Mouse (Mus musculus) brain, embryonic 18.5 days (tissue): ENCODE results near the gene Slc12a8.

ENCODE experiments used
- DNase-seq: peaks from one replicate; pipeline ENCODE4 v3.0.0-alpha.2; 2012; ENCODE audit warnings: low read depth, low spot score

The Slc12a8 gene

GRCm38 (mm10) chr16:33610466-33610865, 93.3 kb downstream of the Slc12a8 start:
- DNase-seq: no peak

- DNase-seq: no peak
These were observed 94.2 kb downstream of the Slc12a8 start for GRCm38 (mm10) chr16:33611291-33611690.

GRCm38 (mm10) chr16:33612056-33612770, 95.1 kb downstream of the Slc12a8 start:
- DNase-seq: no peak

- DNase-seq: no peak
These were observed 98.9 kb downstream of the Slc12a8 start for GRCm38 (mm10) chr16:33615986-33616385.

- no peak for DNase-seq
These were observed 104.7 kb downstream of the Slc12a8 start for GRCm38 (mm10) chr16:33621836-33622235.

GRCm38 (mm10) chr16:33624586-33624985, 107.5 kb downstream of the Slc12a8 start:
- no peak for DNase-seq

GRCm38 (mm10) chr16:33629539-33629938, 112.4 kb downstream of the Slc12a8 start:
- DNase-seq: no peak

- no peak for DNase-seq
These were observed 118.9 kb downstream of the Slc12a8 start for GRCm38 (mm10) chr16:33635836-33636595.

GRCm38 (mm10) chr16:33641779-33642178, 124.7 kb downstream of the Slc12a8 start:
- DNase-seq: no peak

GRCm38 (mm10) chr16:33653116-33653515, 136.0 kb downstream of the Slc12a8 start:
- no peak for DNase-seq

- no peak for DNase-seq
These were observed 138.3 kb downstream of the Slc12a8 start for GRCm38 (mm10) chr16:33655443-33655842.

GRCm38 (mm10) chr16:33657191-33657590, 140.1 kb downstream of the Slc12a8 start:
- no peak for DNase-seq

GRCm38 (mm10) chr16:33658121-33658520, 141.0 kb downstream of the Slc12a8 start:
- DNase-seq: no peak

GRCm38 (mm10) chr16:33659521-33659920, 142.4 kb downstream of the Slc12a8 start:
- DNase-seq: no peak

GRCm38 (mm10) chr16:33660125-33660524, 143.0 kb downstream of the Slc12a8 start:
- no peak for DNase-seq

GRCm38 (mm10) chr16:33662841-33663240, 145.7 kb downstream of the Slc12a8 start:
- DNase-seq: no peak

- DNase-seq: no peak
These were observed 149.1 kb downstream of the Slc12a8 start for GRCm38 (mm10) chr16:33666226-33666625.

GRCm38 (mm10) chr16:33666985-33667538, 149.9 kb downstream of the Slc12a8 start:
- DNase-seq: no peak

GRCm38 (mm10) chr16:33668448-33668847, 151.3 kb downstream of the Slc12a8 start:
- no peak for DNase-seq

- no peak for DNase-seq
These were observed 151.9 kb downstream of the Slc12a8 start for GRCm38 (mm10) chr16:33669072-33669471.

GRCm38 (mm10) chr16:33670340-33670739, 153.2 kb downstream of the Slc12a8 start:
- DNase-seq: no peak

- DNase-seq: no peak
These were observed 153.8 kb downstream of the Slc12a8 start for GRCm38 (mm10) chr16:33670933-33671332.

- DNase-seq: no peak
These were observed 155.1 kb downstream of the Slc12a8 start for GRCm38 (mm10) chr16:33672188-33672587.
